Mouse (Mus musculus) heart, postnatal 14 days (tissue): ENCODE data around the gene Elmod3. TPM values are rescaled to one million over a fixed set of nuclear protein-coding genes. Genes with fewer than 3 reads are reported as not detected.

Experiments
- total RNA-seq, 2 experiments: library from RNA; stranded (reverse); gene quantifications; 2 replicates each; pipeline ENCODE4 v1.2.3; 2021

The Elmod3 gene
- total RNA-seq, 2 experiments from 2014 or later, result 16.7 to 19.2 TPM

Other genes with a start within 250 kb of the Elmod3 start
- gene Tmem150a, start 243.0 kb downstream of the Elmod3 start, total RNA-seq, result 10 to 100 TPM; 14.7 to 17.6 TPM
- gene Rnf181, start 231.5 kb downstream of the Elmod3 start, total RNA-seq, result 10 to 100 TPM; 45.5 to 46.5 TPM
- gene Vamp5, start 217.9 kb downstream of the Elmod3 start, total RNA-seq, result 10 to 100 TPM; 48.8 to 54.0 TPM
- gene Vamp8, start 207.7 kb downstream of the Elmod3 start, total RNA-seq, result 10 to 100 TPM; 71.0 to 75.5 TPM
- 10 to 100 TPM; 29.8 to 32.5 TPM for gene Ggcx, start 184.1 kb downstream of the Elmod3 start, total RNA-seq
- gene Mat2a, start 158.9 kb downstream of the Elmod3 start, total RNA-seq, result 100 to 1,000 TPM; 186 to 202 TPM
- under 1 TPM in 1 of 2 experiments, not detected in 1; 0.29 TPM for gene Sh2d6, start 76.7 kb downstream of the Elmod3 start, total RNA-seq
- gene Capg, start 54.0 kb downstream of the Elmod3 start, total RNA-seq, result 10 to 100 TPM in 1 of 2 experiments, 1 to 10 TPM in 1; 9.9 to 10.0 TPM
- 100 to 1,000 TPM; 164 to 166 TPM for gene Retsat, start 62 bp upstream of the Elmod3 start, total RNA-seq
- 10 to 100 TPM; 46.4 to 47.6 TPM for gene Tgoln1, start 18.6 kb upstream of the Elmod3 start, total RNA-seq
- 10 to 100 TPM; 15.0 to 17.8 TPM for gene Tcf7l1, start 190.8 kb upstream of the Elmod3 start, total RNA-seq